Mouse (Mus musculus) E14TG2a.4 (cell line): ENCODE measurements around the gene Sema5a.

Experiments
- CTCF ChIP-seq: conservative IDR thresholded peaks from 2 replicates; pipeline ENCODE4 v1.5.1; 2014; ENCODE audit warnings: low read length
- NANOG ChIP-seq: IDR thresholded peaks from 2 replicates; pipeline ENCODE4 v1.6.1; 2014; ENCODE audit warnings: borderline replicate concordance, low read length, mixed read lengths

- no peak for TF ChIP-seq CTCF
- no peak for TF ChIP-seq NANOG
Measured at GRCm38 (mm10) chr15:32225394-32225793, 19.2 kb upstream of the Sema5a start.
